Mouse (Mus musculus) limb, embryonic 14.5 days (tissue): Measurements from ENCODE around the gene Efna4. TPM values are rescaled to one million over a fixed set of nuclear protein-coding genes. Genes with fewer than 3 reads are reported as not detected.

ENCODE experiments used
- ATAC-seq: fragments of 200-750 bp; cut with Nextera tagmentation; 2 replicates; pipeline ENCODE4 v1.8.0; 2017; ENCODE audit warnings: low read depth, moderate number of reproducible peaks, moderate TSS enrichment; ENCODE audit not compliant: low FRiP score
- DNase-seq: peaks from one replicate; pipeline ENCODE4 v3.0.0-alpha.2; 2015; ENCODE audit warnings: low spot score
- H3K27ac ChIP-seq: fragments of 300-500 bp; sonication (generic); replicated peaks from 2 replicates; pipeline ENCODE4 v1.5.1; 2014; ENCODE audit warnings: low read depth, mild to moderate bottlenecking, low read length, moderate library complexity, mixed read lengths
- H3K27me3 ChIP-seq: fragments of 300-500 bp; sonication (generic); 2 replicates; pipeline ENCODE4 v1.6.1; 2014; ENCODE audit warnings: low read length, mixed read lengths; ENCODE audit not compliant: control insufficient read depth, insufficient read depth
- H3K36me3 ChIP-seq: fragments of 300-500 bp; sonication (generic); 2 replicates; pipeline ENCODE4 v1.6.1; 2014; ENCODE audit warnings: mild to moderate bottlenecking, low read length, moderate library complexity, mixed read lengths; ENCODE audit not compliant: control insufficient read depth, insufficient read depth
- H3K4me1 ChIP-seq: fragments of 300-500 bp; sonication (generic); 2 replicates; pipeline ENCODE4 v1.6.1; 2014; ENCODE audit warnings: antibody characterized with exemption, low read length, mixed read lengths; ENCODE audit not compliant: control insufficient read depth, insufficient read depth
- H3K4me2 ChIP-seq: fragments of 300-500 bp; sonication (generic); replicated peaks from 2 replicates; pipeline ENCODE4 v1.6.1; 2014; ENCODE audit warnings: low read depth, mild to moderate bottlenecking, low read length, moderate library complexity; ENCODE audit not compliant: severe bottlenecking
- H3K4me3 ChIP-seq: fragments of 300-500 bp; sonication (generic); replicated peaks from 2 replicates; pipeline ENCODE4 v1.5.1; 2014; ENCODE audit warnings: low read length
- H3K9ac ChIP-seq: fragments of 300-500 bp; sonication (generic); 2 replicates; pipeline ENCODE4 v1.6.1; 2014; ENCODE audit warnings: mild to moderate bottlenecking, low read depth, low read length, moderate library complexity; ENCODE audit not compliant: severe bottlenecking
- H3K9me3 ChIP-seq: fragments of 300-500 bp; sonication (generic); 2 replicates; pipeline ENCODE4 v1.6.1; 2016; ENCODE audit warnings: low read length; ENCODE audit not compliant: control insufficient read depth
- POLR2A ChIP-seq: fragments of 200-500 bp; IDR thresholded peaks from 2 replicates; pipeline ENCODE4 v1.8.0; 2012; ENCODE audit warnings: inconsistent platforms, mild to moderate bottlenecking, moderate library complexity, borderline replicate concordance; ENCODE audit not compliant: insufficient read depth, insufficient read length; ENCODE audit errors: extremely low read depth
- WGBS: fragments of 180-500 bp; shearing (Covaris S2); extraction: QIAGEN DNeasy Blood & Tissue Kit; methylation state at CpG from one replicate; pipeline ENCODE4 v1.1.7; 2014; 5-methylcytosine and 5-hydroxymethylcytosine counted together
- polyA plus RNA-seq, 2 experiments: library from polyadenylated mRNA; depleted of rRNA in 1 of 2; stranded (reverse) in 1 of 2; unstranded in 1 of 2; fragments of >200 nt; fragmentation: Nextera tagmentation in 1 of 2; extraction: Ambion mirVana in 1 of 2; gene quantifications; 2 replicates each; pipeline versions ENCODE4 v1.2.1 to v1.2.3; 2012 to 2014

Gene Efna4
- polyA plus RNA-seq, 2 experiments: 32.0 to 56.5 TPM

DNA sequence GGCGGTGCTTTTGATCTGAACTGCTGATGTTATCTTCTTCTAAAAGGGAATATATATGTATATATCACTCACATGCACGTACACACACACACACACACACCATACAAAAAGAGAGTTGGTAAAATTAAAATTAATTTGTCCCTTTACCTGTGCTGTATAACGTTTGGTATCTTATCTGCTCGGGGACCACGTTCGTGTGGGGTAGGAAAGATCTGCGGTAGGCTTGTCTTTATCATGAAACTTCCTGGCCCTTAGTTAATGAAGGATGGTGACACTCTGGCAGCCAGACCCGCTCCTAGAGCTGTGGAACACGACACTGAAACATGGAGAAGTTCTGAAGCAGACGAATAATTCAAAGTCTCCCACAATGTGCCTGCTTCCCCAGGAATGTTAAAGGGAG is 46.0 kb downstream of the Efna4 start:
- Histone ChIP-seq H3K4me3 (no peak overlapping the region), H3K27me3 (no peaks in the 10 kb centered on the region), H3K4me1 (peaks cover 13% of the 10 kb centered on the region; the same call in 1 of the 2 replicates), H3K9me3 (no peaks in the 10 kb centered on the region), H3K36me3 (no peaks in the 10 kb centered on the region), H3K27ac (0 out of 2 replicates have a peak overlapping the region, but pooled peaks have one; percentile 4), H3K9ac (no peak overlapping the region), H3K4me2 (no peak overlapping the region)
- ATAC-seq (no peak), DNase-seq (no peak)
- 56% methylated on average over 10 of the region's 10 CpGs for WGBS
- no peak for TF ChIP-seq POLR2A

DNA sequence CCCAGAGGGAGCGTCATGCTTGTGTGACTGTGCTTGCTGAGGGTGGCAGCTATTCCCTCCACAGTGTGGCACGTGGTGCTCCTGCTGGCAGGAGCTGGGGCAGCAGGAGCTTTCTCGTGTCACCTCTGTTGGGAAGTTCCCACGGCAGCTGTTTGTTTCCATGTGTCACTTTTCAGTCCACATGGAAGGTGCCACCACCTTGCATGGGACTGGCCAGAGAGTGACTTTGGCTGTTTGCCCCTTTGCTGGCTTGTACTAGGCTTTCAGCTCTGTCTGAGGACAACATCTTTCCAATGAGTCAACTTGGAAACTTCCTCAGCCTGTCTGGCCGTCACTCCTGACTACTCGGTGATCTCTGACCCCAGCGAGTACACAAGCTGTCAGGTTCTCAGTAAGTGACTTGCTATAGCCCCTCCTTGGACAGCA is 49.3 kb downstream of the Efna4 start:
- 44% methylated on average over 7 of the region's 7 CpGs for WGBS
- Histone ChIP-seq H3K4me2 (no peak overlapping the region), H3K4me1 (peaks cover 13% of the 10 kb centered on the region; the same call in 1 of the 2 replicates), H3K9me3 (no peaks in the 10 kb centered on the region), H3K27me3 (no peaks in the 10 kb centered on the region), H3K4me3 (no peak overlapping the region), H3K27ac (no peak overlapping the region), H3K9ac (no peak overlapping the region), H3K36me3 (no peaks in the 10 kb centered on the region)
- no peak for ATAC-seq
- DNase-seq: no peak
- TF ChIP-seq POLR2A: no peak

DNA sequence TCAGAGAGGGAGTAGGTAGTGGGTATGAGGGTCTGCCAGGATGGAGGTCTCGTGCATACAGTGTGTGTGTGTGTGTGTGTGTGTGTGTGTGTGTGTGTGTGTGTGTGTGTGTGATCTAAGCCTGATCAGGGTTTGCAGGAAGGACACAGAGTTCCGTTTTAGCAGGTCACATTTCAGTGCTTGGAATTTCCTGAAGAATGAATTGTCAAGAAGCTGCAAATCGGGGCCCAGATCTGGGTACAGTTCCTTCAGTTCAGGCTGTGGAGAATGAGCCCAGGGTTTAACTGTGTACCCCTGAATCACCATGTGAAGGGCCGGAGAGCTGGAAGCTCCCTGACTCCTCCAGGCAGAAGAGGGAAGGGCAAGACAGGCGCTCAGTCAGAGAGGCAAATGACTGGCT is 50.5 kb downstream of the Efna4 start:
- no peak overlapping the region for H3K27ac ChIP-seq

DNA sequence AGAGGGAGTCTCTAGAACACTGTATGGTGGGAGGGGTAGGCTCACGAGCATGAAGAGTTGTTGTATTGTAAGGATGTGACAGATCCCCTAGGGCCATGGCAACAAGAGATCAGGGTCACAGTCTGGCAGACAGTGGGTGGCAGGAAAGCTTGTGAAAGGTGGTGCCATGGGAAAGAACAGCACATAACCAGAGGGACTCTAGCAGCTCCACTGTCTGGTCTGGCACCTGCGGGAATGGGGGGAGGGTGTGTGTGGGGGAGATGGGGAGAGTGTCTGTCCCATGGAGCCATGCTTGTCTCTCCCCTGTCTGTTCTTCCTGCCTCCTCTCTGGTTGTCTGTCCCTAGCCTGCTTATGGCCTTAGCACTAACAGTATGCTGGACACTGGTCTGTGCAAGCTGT is 52.3 kb downstream of the Efna4 start:
- WGBS: 45% methylated on average over 2 of the region's 2 CpGs
- Histone ChIP-seq H3K27me3 (no peaks in the 10 kb centered on the region), H3K4me2 (no peak overlapping the region), H3K4me3 (no peak overlapping the region), H3K4me1 (peaks cover 8% of the 10 kb centered on the region), H3K9me3 (no peaks in the 10 kb centered on the region), H3K9ac (no peak overlapping the region), H3K27ac (no peak overlapping the region), H3K36me3 (no peaks in the 10 kb centered on the region)
- no peak for TF ChIP-seq POLR2A
- DNase-seq (no peak), ATAC-seq (no peak)

More for the DNA sequence above, 50.5 kb downstream of the Efna4 start:
- Histone ChIP-seq H3K36me3 (no peaks in the 10 kb centered on the region), H3K27me3 (no peaks in the 10 kb centered on the region), H3K9me3 (no peaks in the 10 kb centered on the region), H3K4me3 (no peak overlapping the region), H3K4me2 (no peak overlapping the region), H3K4me1 (peaks cover 13% of the 10 kb centered on the region; the same call in 1 of the 2 replicates), H3K9ac (no peak overlapping the region; the same call in 1 of the 2 replicates)
- TF ChIP-seq POLR2A: no peak
- WGBS: 36% methylated on average over 5 of the region's 5 CpGs
- ATAC-seq (no peak), DNase-seq (no peak)

DNA sequence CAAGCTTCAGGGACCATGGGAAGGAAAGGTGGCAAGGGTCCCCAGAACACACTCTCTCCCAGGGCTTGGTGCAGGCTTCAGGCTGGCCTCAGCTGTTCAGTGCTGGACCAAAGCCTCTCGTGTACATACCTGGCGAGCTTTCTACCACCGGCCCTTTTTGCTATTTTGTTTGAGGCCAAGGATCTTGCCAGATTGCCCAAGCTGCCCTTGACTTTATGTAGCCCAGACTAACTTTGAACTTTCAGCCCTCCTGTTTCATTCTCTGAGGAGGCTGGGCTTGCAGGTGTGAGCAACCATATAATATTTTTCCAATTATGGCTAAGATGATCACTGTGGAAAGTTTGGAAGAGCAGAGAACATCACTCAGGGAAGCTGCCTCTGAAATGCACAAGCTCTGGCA is 53.6 kb downstream of the Efna4 start:
- no peaks in the 10 kb centered on the region for H3K36me3 ChIP-seq
- no peaks in the 10 kb centered on the region for H3K27me3 ChIP-seq
- H3K27ac ChIP-seq: no peak overlapping the region
- no peaks in the 10 kb centered on the region for H3K9me3 ChIP-seq
- no peak overlapping the region for H3K4me2 ChIP-seq
- DNase-seq (no peak), ATAC-seq (no peak)
- H3K4me3 ChIP-seq: no peak overlapping the region
- no peak for TF ChIP-seq POLR2A
- 80% methylated on average over 3 of the region's 3 CpGs for WGBS
- H3K4me1 ChIP-seq: peaks cover 9% of the 10 kb centered on the region
- H3K9ac ChIP-seq: no peak overlapping the region

Other genes with a start within 250 kb of the Efna4 start
- gene Rusc1, start 244.7 kb downstream of the Efna4 start, polyA plus RNA-seq (2012; rRNA removed): 56.6 and 64.2 TPM in 2 replicates
- 24.8 and 27.5 TPM in 2 replicates for gene Rusc1, start 244.7 kb downstream of the Efna4 start, polyA plus RNA-seq (2014; fragmentation: Nextera tagmentation; extraction: Ambion mirVana)
- gene Gm43738, start 236.9 kb downstream of the Efna4 start, polyA plus RNA-seq (2012; rRNA removed): 0.03 TPM in 1 of 2 replicates, not detected in the other
- gene Gm43738, start 236.9 kb downstream of the Efna4 start, polyA plus RNA-seq (2014; fragmentation: Nextera tagmentation; extraction: Ambion mirVana): not detected in 2 replicates
- gene Fdps, start 236.1 kb downstream of the Efna4 start, polyA plus RNA-seq (2012; rRNA removed): 118 and 119 TPM in 2 replicates
- gene Fdps, start 236.1 kb downstream of the Efna4 start, polyA plus RNA-seq (2014; fragmentation: Nextera tagmentation; extraction: Ambion mirVana): 172 and 215 TPM in 2 replicates
- 0.27 and 0.50 TPM in 2 replicates for gene Pklr, start 201.9 kb downstream of the Efna4 start, polyA plus RNA-seq (2012; rRNA removed)
- 0.14 and 0.23 TPM in 2 replicates for gene Pklr, start 201.9 kb downstream of the Efna4 start, polyA plus RNA-seq (2014; fragmentation: Nextera tagmentation; extraction: Ambion mirVana)
- gene Hcn3, start 177.8 kb downstream of the Efna4 start, polyA plus RNA-seq (2012; rRNA removed): 4.6 and 8.9 TPM in 2 replicates
- 1.5 and 1.6 TPM in 2 replicates for gene Hcn3, start 177.8 kb downstream of the Efna4 start, polyA plus RNA-seq (2014; fragmentation: Nextera tagmentation; extraction: Ambion mirVana)
- gene Clk2, start 173.2 kb downstream of the Efna4 start, polyA plus RNA-seq (2012; rRNA removed): 152 and 155 TPM in 2 replicates
- gene Clk2, start 173.2 kb downstream of the Efna4 start, polyA plus RNA-seq (2014; fragmentation: Nextera tagmentation; extraction: Ambion mirVana): 26.5 and 34.2 TPM in 2 replicates
- gene Scamp3, start 160.6 kb downstream of the Efna4 start, polyA plus RNA-seq (2012; rRNA removed): 114 and 156 TPM in 2 replicates
- gene Scamp3, start 160.6 kb downstream of the Efna4 start, polyA plus RNA-seq (2014; fragmentation: Nextera tagmentation; extraction: Ambion mirVana): 93.9 and 96.0 TPM in 2 replicates
- 95.5 and 124 TPM in 2 replicates for gene Fam189b, start 154.9 kb downstream of the Efna4 start, polyA plus RNA-seq (2012; rRNA removed)
- gene Fam189b, start 154.9 kb downstream of the Efna4 start, polyA plus RNA-seq (2014; fragmentation: Nextera tagmentation; extraction: Ambion mirVana): 34.5 and 34.8 TPM in 2 replicates
- 51.2 and 68.0 TPM in 2 replicates for gene Gba, start 135.1 kb downstream of the Efna4 start, polyA plus RNA-seq (2012; rRNA removed)
- gene Gba, start 135.1 kb downstream of the Efna4 start, polyA plus RNA-seq (2014; fragmentation: Nextera tagmentation; extraction: Ambion mirVana): 48.1 and 53.3 TPM in 2 replicates
- gene Thbs3, start 122.8 kb downstream of the Efna4 start, polyA plus RNA-seq (2012; rRNA removed): 229 and 244 TPM in 2 replicates
- gene Thbs3, start 122.8 kb downstream of the Efna4 start, polyA plus RNA-seq (2014; fragmentation: Nextera tagmentation; extraction: Ambion mirVana): 78.9 and 83.0 TPM in 2 replicates
- gene Mtx1, start 110.9 kb downstream of the Efna4 start, polyA plus RNA-seq (2012; rRNA removed): 196 and 211 TPM in 2 replicates
- 159 and 163 TPM in 2 replicates for gene Mtx1, start 110.9 kb downstream of the Efna4 start, polyA plus RNA-seq (2014; fragmentation: Nextera tagmentation; extraction: Ambion mirVana)
- 5.6 and 7.0 TPM in 2 replicates for gene Muc1, start 109.0 kb downstream of the Efna4 start, polyA plus RNA-seq (2012; rRNA removed)
- gene Muc1, start 109.0 kb downstream of the Efna4 start, polyA plus RNA-seq (2014; fragmentation: Nextera tagmentation; extraction: Ambion mirVana): 0.55 and 1.1 TPM in 2 replicates
- gene Krtcap2, start 92.1 kb downstream of the Efna4 start, polyA plus RNA-seq (2012; rRNA removed): 121 and 153 TPM in 2 replicates
- gene Krtcap2, start 92.1 kb downstream of the Efna4 start, polyA plus RNA-seq (2014; fragmentation: Nextera tagmentation; extraction: Ambion mirVana): 352 and 353 TPM in 2 replicates
- 19.0 and 25.4 TPM in 2 replicates for gene Trim46, start 91.7 kb downstream of the Efna4 start, polyA plus RNA-seq (2012; rRNA removed)
- 3.9 and 4.7 TPM in 2 replicates for gene Trim46, start 91.7 kb downstream of the Efna4 start, polyA plus RNA-seq (2014; fragmentation: Nextera tagmentation; extraction: Ambion mirVana)
- gene Dpm3, start 78.7 kb downstream of the Efna4 start, polyA plus RNA-seq (2012; rRNA removed): 313 and 432 TPM in 2 replicates
- 165 and 173 TPM in 2 replicates for gene Dpm3, start 78.7 kb downstream of the Efna4 start, polyA plus RNA-seq (2014; fragmentation: Nextera tagmentation; extraction: Ambion mirVana)
- gene Slc50a1, start 67.5 kb downstream of the Efna4 start, polyA plus RNA-seq (2012; rRNA removed): 150 and 198 TPM in 2 replicates
- 90.8 and 95.6 TPM in 2 replicates for gene Slc50a1, start 67.5 kb downstream of the Efna4 start, polyA plus RNA-seq (2014; fragmentation: Nextera tagmentation; extraction: Ambion mirVana)
- 51.7 and 52.2 TPM in 2 replicates for gene Efna1, start 56.9 kb downstream of the Efna4 start, polyA plus RNA-seq (2012; rRNA removed)
- gene Efna1, start 56.9 kb downstream of the Efna4 start, polyA plus RNA-seq (2014; fragmentation: Nextera tagmentation; extraction: Ambion mirVana): 42.2 and 48.1 TPM in 2 replicates
- gene Efna3, start 15.1 kb downstream of the Efna4 start, polyA plus RNA-seq (2012; rRNA removed): 38.1 and 48.5 TPM in 2 replicates
- gene Efna3, start 15.1 kb downstream of the Efna4 start, polyA plus RNA-seq (2014; fragmentation: Nextera tagmentation; extraction: Ambion mirVana): 32.1 and 34.4 TPM in 2 replicates
- 80.4 and 97.6 TPM in 2 replicates for gene Adam15, start 12.0 kb upstream of the Efna4 start, polyA plus RNA-seq (2012; rRNA removed)
- 45.9 and 48.2 TPM in 2 replicates for gene Adam15, start 12.0 kb upstream of the Efna4 start, polyA plus RNA-seq (2014; fragmentation: Nextera tagmentation; extraction: Ambion mirVana)
- 0.63 and 1.1 TPM in 2 replicates for gene Dcst2, start 23.9 kb upstream of the Efna4 start, polyA plus RNA-seq (2012; rRNA removed)
- gene Dcst2, start 23.9 kb upstream of the Efna4 start, polyA plus RNA-seq (2014; fragmentation: Nextera tagmentation; extraction: Ambion mirVana): 0.14 and 0.26 TPM in 2 replicates
- gene Dcst1, start 27.2 kb upstream of the Efna4 start, polyA plus RNA-seq (2012; rRNA removed): 0.11 and 0.17 TPM in 2 replicates
- gene Dcst1, start 27.2 kb upstream of the Efna4 start, polyA plus RNA-seq (2014; fragmentation: Nextera tagmentation; extraction: Ambion mirVana): 0.17 and 0.18 TPM in 2 replicates
- 13.4 and 14.7 TPM in 2 replicates for gene Zbtb7b, start 56.7 kb upstream of the Efna4 start, polyA plus RNA-seq (2012; rRNA removed)
- 2.7 and 3.4 TPM in 2 replicates for gene Zbtb7b, start 56.7 kb upstream of the Efna4 start, polyA plus RNA-seq (2014; fragmentation: Nextera tagmentation; extraction: Ambion mirVana)
- 2.4 and 2.8 TPM in 2 replicates for gene Lenep, start 64.8 kb upstream of the Efna4 start, polyA plus RNA-seq (2012; rRNA removed)
- gene Lenep, start 64.8 kb upstream of the Efna4 start, polyA plus RNA-seq (2014; fragmentation: Nextera tagmentation; extraction: Ambion mirVana): not detected in 2 replicates
- 32.8 and 36.0 TPM in 2 replicates for gene Flad1, start 73.8 kb upstream of the Efna4 start, polyA plus RNA-seq (2012; rRNA removed)
- 26.8 and 27.1 TPM in 2 replicates for gene Flad1, start 73.8 kb upstream of the Efna4 start, polyA plus RNA-seq (2014; fragmentation: Nextera tagmentation; extraction: Ambion mirVana)
- 247 and 268 TPM in 2 replicates for gene Cks1b, start 80.4 kb upstream of the Efna4 start, polyA plus RNA-seq (2012; rRNA removed)
- gene Cks1b, start 80.4 kb upstream of the Efna4 start, polyA plus RNA-seq (2014; fragmentation: Nextera tagmentation; extraction: Ambion mirVana): 473 and 476 TPM in 2 replicates
- 134 and 166 TPM in 2 replicates for gene Shc1, start 80.4 kb upstream of the Efna4 start, polyA plus RNA-seq (2012; rRNA removed)
- gene Shc1, start 80.4 kb upstream of the Efna4 start, polyA plus RNA-seq (2014; fragmentation: Nextera tagmentation; extraction: Ambion mirVana): 72.5 and 80.0 TPM in 2 replicates
- 83.4 and 121 TPM in 2 replicates for gene Pygo2, start 92.2 kb upstream of the Efna4 start, polyA plus RNA-seq (2012; rRNA removed)
- gene Pygo2, start 92.2 kb upstream of the Efna4 start, polyA plus RNA-seq (2014; fragmentation: Nextera tagmentation; extraction: Ambion mirVana): 58.3 and 65.3 TPM in 2 replicates
- 31.4 and 32.8 TPM in 2 replicates for gene Pbxip1, start 98.7 kb upstream of the Efna4 start, polyA plus RNA-seq (2012; rRNA removed)
- gene Pbxip1, start 98.7 kb upstream of the Efna4 start, polyA plus RNA-seq (2014; fragmentation: Nextera tagmentation; extraction: Ambion mirVana): 17.9 and 21.2 TPM in 2 replicates
- 41.8 and 47.2 TPM in 2 replicates for gene Pmvk, start 116.5 kb upstream of the Efna4 start, polyA plus RNA-seq (2012; rRNA removed)
- gene Pmvk, start 116.5 kb upstream of the Efna4 start, polyA plus RNA-seq (2014; fragmentation: Nextera tagmentation; extraction: Ambion mirVana): 46.5 and 52.3 TPM in 2 replicates
- 5.9 and 6.6 TPM in 2 replicates for gene Kcnn3, start 182.1 kb upstream of the Efna4 start, polyA plus RNA-seq (2012; rRNA removed)
- gene Kcnn3, start 182.1 kb upstream of the Efna4 start, polyA plus RNA-seq (2014; fragmentation: Nextera tagmentation; extraction: Ambion mirVana): 4.1 and 5.0 TPM in 2 replicates